Mouse (Mus musculus): ENCODE results near the gene Gm21209. TPM values are rescaled to one million over a fixed set of nuclear protein-coding genes. Genes with fewer than 3 reads are reported as not detected.

Gm21209 gene
- not detected in 4 replicates for total RNA-seq (2023)

DNA sequence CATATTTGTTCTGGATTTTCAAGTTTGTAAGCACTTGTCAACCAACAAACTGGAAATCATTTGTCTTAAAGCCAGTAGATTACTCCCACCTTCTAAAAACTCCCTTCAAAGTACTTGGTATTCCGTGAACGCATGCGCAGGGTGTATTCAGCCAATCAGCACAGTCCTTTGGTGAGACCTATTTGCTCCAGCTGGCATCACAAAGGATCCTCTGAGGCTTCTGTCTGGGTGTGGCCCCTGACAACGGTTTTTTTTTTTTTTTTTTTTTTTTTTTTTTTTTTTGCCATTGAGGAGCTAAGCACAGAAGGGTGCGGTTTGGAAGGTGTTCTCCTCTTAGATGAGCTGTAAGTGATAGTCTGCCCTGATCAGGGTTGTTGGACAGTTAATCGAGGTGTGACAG is at the start of gene Gm21209:
Gene Gm21209, plus strand, starts transcription at position 301 of the 400 bp plus-strand sequence.

